Mouse (Mus musculus) B cell, adult 2 months (primary cell): Measurements from ENCODE around the gene Ttc8.

Source experiments
- DNase-seq, 2 experiments: peaks; one replicate each; pipeline ENCODE4 v3.0.0; 2022

Ttc8 gene

GRCm38 (mm10) chr12:98974157-98974804, 53.9 kb downstream of the Ttc8 start:
- DNase-seq = no peak

- no peak for DNase-seq
These were observed 60.7 kb downstream of the Ttc8 start for GRCm38 (mm10) chr12:98981081-98981480.

DNA sequence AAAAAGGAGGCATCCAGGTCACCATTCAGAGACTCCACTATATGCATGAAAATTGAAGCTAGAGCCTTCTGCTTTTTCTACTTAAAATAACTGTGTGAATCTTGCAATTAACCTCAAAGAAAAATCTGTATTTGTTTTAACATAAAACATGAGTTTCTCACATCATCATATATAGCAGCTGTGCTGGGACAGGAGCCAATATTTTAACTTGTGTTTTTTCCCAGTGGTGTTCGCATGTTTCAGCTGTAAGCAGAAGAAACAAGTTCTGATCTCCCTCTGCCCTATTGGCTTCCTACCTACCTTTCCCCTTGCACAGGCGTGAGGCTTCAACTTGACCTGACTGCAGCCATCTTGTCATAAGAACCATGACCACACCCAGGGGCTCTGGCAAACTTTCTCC, 64.4 kb downstream of the Ttc8 start:
- no peak for DNase-seq

DNA sequence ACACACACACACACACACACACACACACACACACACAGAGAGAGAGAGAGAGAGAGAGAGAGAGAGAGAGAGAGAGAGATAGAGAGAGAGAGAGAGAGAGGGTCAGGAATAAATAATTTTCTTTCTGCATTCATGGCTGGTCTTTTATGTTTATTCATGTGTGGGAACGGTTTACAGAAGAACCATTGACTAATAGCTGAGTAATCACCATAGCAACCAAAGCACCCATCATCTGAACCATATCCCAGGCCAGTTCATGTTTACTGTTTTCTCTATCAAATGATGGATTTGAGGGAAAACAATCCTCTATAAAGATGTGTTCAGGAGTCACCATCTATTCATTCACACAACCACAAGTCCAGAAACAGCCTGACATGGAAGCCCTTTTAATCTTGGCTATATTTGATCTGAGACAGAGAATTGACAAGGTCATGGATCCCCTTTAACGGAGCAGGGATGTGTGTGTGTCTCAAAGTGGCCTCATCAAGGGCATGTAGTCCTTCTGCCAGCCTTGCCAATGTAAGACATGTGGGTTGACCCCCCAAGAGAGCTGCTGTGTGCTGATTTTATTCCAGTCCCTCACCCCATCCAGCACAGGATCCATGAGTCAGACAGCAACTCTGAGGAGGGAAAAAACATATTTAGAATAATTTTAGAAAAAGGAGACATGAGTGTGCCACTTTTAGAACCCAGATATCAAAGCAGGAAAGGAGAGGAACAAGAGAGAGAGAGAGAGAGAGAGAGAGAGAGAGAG, 70.9 kb downstream of the Ttc8 start:
- no peak for DNase-seq

GRCm38 (mm10) chr12:98991830-98992216, 71.4 kb downstream of the Ttc8 start:
- DNase-seq = no peak

- DNase-seq = no peak
These were observed 73.4 kb downstream of the Ttc8 start for GRCm38 (mm10) chr12:98993736-98994135.

GRCm38 (mm10) chr12:98994366-98994765, 74.0 kb downstream of the Ttc8 start:
- no peak for DNase-seq

- no peak for DNase-seq
These were observed 75.5 kb downstream of the Ttc8 start for GRCm38 (mm10) chr12:98995881-98996280.

DNA sequence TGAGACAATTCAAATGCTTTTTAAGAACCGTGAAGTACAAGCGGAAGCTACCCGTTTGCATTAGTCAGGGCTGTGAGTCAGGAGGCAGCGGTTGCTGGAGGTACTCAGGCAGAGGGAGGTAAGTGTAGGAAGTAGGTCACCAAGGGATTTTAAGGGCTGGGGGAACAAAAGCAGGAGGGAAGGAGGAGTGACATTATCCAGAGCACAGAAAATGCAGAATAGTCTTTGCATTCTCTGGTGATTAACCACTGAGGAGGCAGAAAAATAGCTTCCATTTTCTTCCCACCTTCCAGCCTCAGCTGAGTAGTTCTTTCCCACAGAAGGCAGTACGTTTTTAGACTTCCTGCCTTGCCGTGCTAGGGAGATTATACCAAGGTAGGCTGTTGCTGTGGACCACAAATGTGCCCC, 76.2 kb downstream of the Ttc8 start:
- DNase-seq = no peak

DNA sequence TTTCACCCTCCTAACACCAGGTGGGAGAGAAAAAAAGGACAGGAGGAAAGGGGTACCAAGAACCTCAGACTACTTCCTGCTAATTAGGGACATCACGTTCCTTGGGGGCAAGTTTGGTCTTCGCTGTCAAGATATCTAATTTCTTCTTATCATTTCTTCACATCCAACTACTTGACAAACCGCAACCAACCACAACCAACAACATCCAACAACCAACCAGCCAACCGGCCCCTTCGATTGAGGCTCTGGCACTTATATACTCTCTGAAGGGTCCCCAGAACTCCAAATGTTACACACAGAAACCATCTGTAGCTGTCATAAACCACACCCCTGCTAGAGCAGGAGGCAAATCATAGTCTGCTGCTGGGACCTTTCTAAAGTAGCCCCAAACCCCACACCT, 76.7 kb downstream of the Ttc8 start:
- DNase-seq = no peak

GRCm38 (mm10) chr12:98998662-98999428, 78.5 kb downstream of the Ttc8 start:
- DNase-seq = no peak

GRCm38 (mm10) chr12:99000310-99000709, 79.9 kb downstream of the Ttc8 start:
- no peak for DNase-seq

DNA sequence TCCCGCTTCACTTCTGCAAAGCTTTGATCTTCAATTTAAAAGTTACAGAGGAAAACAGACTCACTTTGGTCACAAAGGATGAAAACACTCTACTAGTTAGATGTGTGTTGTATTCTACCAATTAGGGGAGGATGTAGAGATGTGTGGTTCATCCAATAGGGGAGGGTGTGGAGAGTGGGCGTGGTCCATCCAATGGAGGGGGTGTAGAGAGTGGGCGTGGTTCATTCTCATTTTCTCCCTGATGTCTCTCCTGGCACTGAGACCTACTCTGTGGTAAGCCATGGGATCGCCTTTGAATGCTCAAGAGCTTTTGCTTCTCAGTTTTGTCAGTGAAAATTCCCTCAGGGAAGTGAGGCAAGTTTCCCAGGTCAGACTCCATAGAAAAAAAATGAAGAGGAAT, 82.7 kb downstream of the Ttc8 start:
- DNase-seq = no peak

DNA sequence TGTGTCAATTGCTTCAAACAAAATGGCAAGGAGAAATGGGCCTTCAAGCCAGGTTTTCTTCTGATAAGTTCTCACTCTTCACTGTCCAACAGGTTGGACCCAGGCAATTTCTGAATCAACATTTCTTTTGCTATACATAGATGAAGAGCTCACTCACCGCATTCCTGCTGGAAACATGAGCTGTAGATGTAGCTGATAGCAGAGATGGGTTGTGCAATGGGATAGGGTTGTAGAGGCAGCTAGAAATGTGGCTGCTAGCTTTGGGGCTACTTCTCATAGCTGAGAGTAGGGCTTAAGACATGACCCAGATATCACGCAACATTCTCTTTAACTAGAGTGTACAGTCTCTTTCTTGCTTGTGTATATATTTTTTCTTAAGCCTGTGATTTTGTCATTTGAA, 84.4 kb downstream of the Ttc8 start:
- no peak for DNase-seq

- no peak for DNase-seq
These were observed 88.4 kb downstream of the Ttc8 start for GRCm38 (mm10) chr12:99008786-99009185.

GRCm38 (mm10) chr12:99009430-99009829, 89.1 kb downstream of the Ttc8 start:
- no peak for DNase-seq

DNA sequence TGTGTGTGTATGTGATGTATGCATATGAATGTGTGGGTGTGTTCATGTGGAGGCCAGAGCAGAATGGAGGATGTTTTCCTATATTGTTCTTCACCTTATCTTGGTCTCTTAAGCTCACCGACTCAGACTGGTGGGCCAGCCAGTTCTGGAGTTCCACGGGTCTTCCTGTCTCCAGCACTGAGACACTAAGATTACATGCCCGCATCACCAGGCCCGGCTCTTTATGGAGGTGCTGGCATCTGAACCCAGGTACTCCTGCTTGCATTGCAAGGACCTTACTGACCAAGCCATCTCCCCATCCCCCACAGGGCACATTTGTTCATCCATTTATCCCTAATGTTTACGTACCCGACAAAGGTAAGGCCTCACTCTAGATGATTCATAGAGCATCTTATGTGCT, 89.7 kb downstream of the Ttc8 start:
- DNase-seq = no peak

GRCm38 (mm10) chr12:99011161-99011861, 90.9 kb downstream of the Ttc8 start:
- DNase-seq = no peak

- no peak for DNase-seq
These were observed 95.5 kb downstream of the Ttc8 start for GRCm38 (mm10) chr12:99015870-99016269.

- DNase-seq = no peak
These were observed 104.1 kb downstream of the Ttc8 start for GRCm38 (mm10) chr12:99024430-99024960.

GRCm38 (mm10) chr12:99026291-99026690, 105.9 kb downstream of the Ttc8 start:
- DNase-seq = no peak

DNA sequence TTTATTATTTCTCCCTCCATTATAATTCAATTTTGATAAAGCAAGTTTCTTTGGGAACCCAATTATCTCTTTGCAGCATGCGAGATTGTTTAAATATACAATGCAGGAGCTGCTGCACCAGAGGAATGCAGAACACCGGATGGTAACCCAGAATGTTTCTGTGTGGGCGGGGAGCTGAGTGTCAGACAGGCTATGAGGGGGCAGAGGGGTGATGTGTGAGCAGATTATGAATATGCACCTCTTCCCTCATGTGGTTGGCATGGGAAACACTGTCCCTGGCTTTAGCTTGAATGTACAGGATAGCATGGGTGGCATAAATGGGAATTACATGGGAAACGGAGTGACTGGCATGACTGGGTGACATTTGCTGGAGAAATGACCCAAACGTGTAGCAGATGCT, 108.3 kb downstream of the Ttc8 start:
- no peak for DNase-seq

DNA sequence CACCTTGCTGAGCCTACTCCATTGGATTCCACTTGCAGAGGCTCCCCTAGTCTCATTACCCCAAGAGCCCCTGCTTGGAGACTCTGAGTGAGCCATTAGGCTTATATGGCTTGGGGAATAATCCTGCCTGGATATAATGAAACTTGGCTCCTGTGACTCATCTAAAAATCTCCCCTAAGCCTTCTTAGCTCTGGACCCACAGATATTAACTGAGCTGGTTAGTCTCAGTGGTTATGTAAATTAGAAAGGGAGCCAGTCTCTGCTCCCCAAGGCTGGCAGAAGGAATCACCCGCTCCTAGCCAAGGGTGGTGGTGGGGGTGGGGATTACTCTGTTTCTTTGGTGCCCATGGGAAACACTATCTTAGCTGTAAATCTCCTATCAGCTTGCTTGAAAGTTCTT, 109.6 kb downstream of the Ttc8 start:
- no peak for DNase-seq
